Mouse (Mus musculus) kidney, adult 2 months (tissue): ENCODE results near the gene Zfp598.
A peak's percentile ranks its signal among the peaks of the same experiment; 100 is the strongest.

Source experiments
- CTCF ChIP-seq: fragments of 200-500 bp; conservative IDR thresholded peaks from 2 replicates; pipeline ENCODE4 v1.5.1; 2011; ENCODE audit warnings: low read depth, mild to moderate bottlenecking, control low read depth, low read length, moderate library complexity, mixed read lengths; ENCODE audit not compliant: insufficient read depth, insufficient read length
- POLR2A ChIP-seq: fragments of 200-500 bp; IDR thresholded peaks from one replicate; pipeline ENCODE4 v1.6.1; 2011; ENCODE audit warnings: low read depth, low read length, control low read depth

GRCm38 (mm10) chr17:24724184-24724583 is 54.7 kb downstream of the Zfp598 start, which contains the start of gene Ndufb10:
- TF ChIP-seq CTCF (peak; percentile 96; the same call in 1 of the 2 replicates), POLR2A (peak; percentile 96)
